Mouse (Mus musculus) midbrain, embryonic 16.5 days (tissue): Measurements from ENCODE around the gene Sgsm2. TPM values are rescaled to one million over a fixed set of nuclear protein-coding genes. Genes with fewer than 3 reads are reported as not detected.
A peak's percentile ranks its signal among the peaks of the same experiment; 100 is the strongest.

Source experiments
- ATAC-seq: fragments of 200-750 bp; cut with Nextera tagmentation; 2 replicates; pipeline ENCODE4 v1.8.0; 2017; ENCODE audit warnings: moderate TSS enrichment
- H3K27ac ChIP-seq: fragments of 300-500 bp; sonication (generic); 2 replicates; pipeline ENCODE4 v1.5.1; 2014; ENCODE audit warnings: mild to moderate bottlenecking, low read length, mixed read lengths
- H3K27me3 ChIP-seq: fragments of 300-500 bp; sonication (generic); 2 replicates; pipeline ENCODE4 v1.6.1; 2014; ENCODE audit warnings: low read depth, low read length, mixed read lengths; ENCODE audit not compliant: control insufficient read depth, insufficient read depth
- H3K36me3 ChIP-seq: fragments of 300-500 bp; sonication (generic); 2 replicates; pipeline ENCODE4 v1.6.1; 2014; ENCODE audit warnings: mild to moderate bottlenecking, low read length, moderate library complexity, mixed read lengths; ENCODE audit not compliant: control insufficient read depth, insufficient read depth
- H3K4me1 ChIP-seq: fragments of 300-500 bp; sonication (generic); 2 replicates; pipeline ENCODE4 v1.6.1; 2014; ENCODE audit warnings: mild to moderate bottlenecking, low read length, mixed read lengths; ENCODE audit not compliant: control insufficient read depth, insufficient read depth
- H3K4me2 ChIP-seq: fragments of 300-500 bp; sonication (generic); 2 replicates; pipeline ENCODE4 v1.6.1; 2014; ENCODE audit warnings: mild to moderate bottlenecking, low read length, mixed read lengths
- H3K4me3 ChIP-seq: fragments of 300-500 bp; sonication (generic); 2 replicates; pipeline ENCODE4 v1.5.1; 2014; ENCODE audit warnings: low read depth, mild to moderate bottlenecking, low read length, moderate library complexity, mixed read lengths
- H3K9ac ChIP-seq: fragments of 300-500 bp; sonication (generic); 2 replicates; pipeline ENCODE4 v1.6.1; 2014; ENCODE audit warnings: low read depth, low read length, mixed read lengths
- H3K9me3 ChIP-seq: fragments of 300-500 bp; sonication (generic); replicated peaks from 2 replicates; pipeline ENCODE4 v1.6.1; 2014; ENCODE audit warnings: mild to moderate bottlenecking, low read length, mixed read lengths; ENCODE audit not compliant: control insufficient read depth, poor library complexity, severe bottlenecking
- WGBS: fragments of 180-500 bp; shearing (Covaris S2); extraction: QIAGEN DNeasy Blood & Tissue Kit; methylation state at CpG from one replicate; pipeline ENCODE4 v1.1.7; 2014; 5-methylcytosine and 5-hydroxymethylcytosine counted together
- polyA plus RNA-seq: library from polyadenylated mRNA; unstranded; fragments of >200 nt; fragmentation: Nextera tagmentation; extraction: Ambion mirVana; gene quantifications from 2 replicates; pipeline ENCODE4 v1.2.1, GENCODE M21; 2015

Sgsm2 gene
- 30.3 and 31.8 TPM in 2 replicates for polyA plus RNA-seq

DNA sequence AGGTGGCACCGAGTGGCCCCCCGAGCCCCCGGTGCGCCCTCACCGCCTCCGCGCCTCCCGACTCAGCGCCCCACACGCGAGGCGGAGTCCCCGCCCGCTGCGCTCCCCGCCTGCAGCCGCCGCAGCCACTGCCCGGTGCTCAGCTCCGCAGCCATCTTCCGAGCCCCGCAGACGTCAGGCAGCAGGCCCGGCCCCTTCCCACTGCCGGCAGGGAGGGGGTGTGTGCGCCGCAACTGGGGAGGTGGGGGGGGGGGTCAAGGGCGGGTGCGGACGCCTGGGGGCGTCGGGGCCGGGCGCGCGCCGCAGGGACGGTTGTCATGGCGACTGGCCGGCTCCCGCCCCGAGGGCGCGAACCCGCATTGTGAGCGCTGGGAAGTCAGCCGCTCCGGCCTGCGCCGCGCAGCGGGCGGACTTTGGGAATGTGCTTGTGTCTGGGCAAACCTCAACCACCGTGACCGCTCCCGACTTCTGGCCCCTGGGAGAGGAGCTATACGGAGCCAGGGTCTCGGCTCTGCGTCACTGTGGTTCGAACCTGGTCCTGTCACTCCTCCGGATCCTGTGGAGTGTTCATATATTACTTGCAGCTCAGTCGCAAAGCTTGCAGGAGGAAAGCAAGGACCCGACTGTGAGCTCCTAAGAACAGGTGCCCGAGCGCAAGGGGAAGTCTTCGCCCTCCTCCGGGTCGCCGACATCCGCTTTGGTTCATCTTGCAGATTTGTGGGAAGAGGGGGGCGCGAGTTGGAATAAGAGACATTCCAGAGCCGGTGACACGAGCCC, at the start of gene Sgsm2:
Gene Sgsm2 (minus strand): TSS at position 160 of the 777 bp plus-strand sequence.
- Histone ChIP-seq H3K27ac (peak within 1 kb of the TSS; percentile 95), H3K4me1 (peaks cover 25% of the 10 kb centered on the region), H3K4me2 (peak within 1 kb of the TSS; percentile 93), H3K9ac (peak within 1 kb of the TSS; percentile 89), H3K36me3 (peaks cover 10% of the 10 kb centered on the region; the same call in 1 of the 2 replicates), H3K9me3 (no peaks in the 10 kb centered on the region), H3K27me3 (no peaks in the 10 kb centered on the region), H3K4me3 (peak within 1 kb of the TSS; percentile 91)
- ATAC-seq = peak; percentile 85
- whole genome bisulfite sequencing = under 1% methylated on average over 68 of the region's 74 CpGs

DNA sequence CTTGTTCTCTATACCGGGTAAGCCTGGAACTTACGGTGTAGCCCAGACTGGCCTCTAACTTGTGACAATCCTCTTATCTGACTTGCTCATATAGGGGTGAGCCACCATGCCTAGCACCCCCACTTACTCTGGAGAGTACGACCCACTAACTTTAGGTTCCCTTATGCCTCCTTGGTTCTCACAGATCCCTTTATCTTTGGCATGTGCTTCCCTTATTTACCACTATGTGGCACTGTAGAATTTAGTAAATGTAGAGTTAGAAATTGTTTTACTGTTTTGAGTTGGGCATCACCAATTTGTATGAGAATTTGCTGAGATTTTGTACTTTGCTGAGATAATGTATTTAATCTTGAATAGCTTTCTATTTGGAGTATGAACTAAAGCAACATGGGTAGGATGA, 49.5 kb upstream of the Sgsm2 start:
- H3K9me3 ChIP-seq = no peaks in the 10 kb centered on the region

GRCm38 (mm10) chr11:74930391-74930790, 33.5 kb upstream of the Sgsm2 start:
- no peak overlapping the region for H3K4me3 ChIP-seq
- no peak overlapping the region for H3K9ac ChIP-seq
- no peak overlapping the region for H3K4me2 ChIP-seq
- WGBS = 94% methylated on average over 7 of the region's 7 CpGs
- no peak for ATAC-seq
- H3K36me3 ChIP-seq = peaks cover 24% of the 10 kb centered on the region
- no peak overlapping the region for H3K27ac ChIP-seq
- H3K27me3 ChIP-seq = no peaks in the 10 kb centered on the region
- H3K4me1 ChIP-seq = peaks cover 12% of the 10 kb centered on the region
- no peaks in the 10 kb centered on the region for H3K9me3 ChIP-seq

More for the DNA sequence above, 49.5 kb upstream of the Sgsm2 start:
- Histone ChIP-seq H3K27ac (no peak overlapping the region), H3K4me1 (no peaks in the 10 kb centered on the region), H3K4me2 (no peak overlapping the region), H3K4me3 (no peak overlapping the region), H3K36me3 (peaks cover 15% of the 10 kb centered on the region; the same call in 1 of the 2 replicates), H3K27me3 (no peaks in the 10 kb centered on the region), H3K9ac (no peak overlapping the region)
- ATAC-seq = no peak
- 87% methylated on average over 3 of the region's 3 CpGs for WGBS

DNA sequence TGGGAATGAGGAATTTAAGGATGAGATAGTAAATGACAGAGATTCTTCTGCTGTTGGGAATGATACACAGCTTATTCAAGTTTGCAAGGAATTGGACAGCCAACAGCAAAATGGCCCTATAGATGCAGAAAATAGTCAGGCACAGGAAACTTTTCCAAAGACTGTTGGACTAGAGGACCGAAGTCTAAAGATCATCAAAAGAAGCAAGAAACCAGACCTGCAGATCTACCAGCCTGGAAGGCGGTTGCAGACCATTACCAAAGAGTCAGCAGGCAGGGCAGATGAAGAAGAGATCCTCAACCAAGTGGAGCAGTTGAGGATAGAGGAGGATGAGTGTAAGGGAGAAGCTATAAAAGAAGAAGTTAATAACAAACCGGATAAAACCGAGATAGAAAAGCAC, 32.3 kb upstream of the Sgsm2 start:
- H3K4me1 ChIP-seq = peaks cover 18% of the 10 kb centered on the region
- no peak overlapping the region for H3K4me2 ChIP-seq
- 95% methylated on average over 4 of the region's 4 CpGs for whole genome bisulfite sequencing
- H3K27ac ChIP-seq = no peak overlapping the region
- no peaks in the 10 kb centered on the region for H3K27me3 ChIP-seq
- no peak overlapping the region for H3K9ac ChIP-seq
- ATAC-seq = no peak
- H3K36me3 ChIP-seq = peaks cover 14% of the 10 kb centered on the region
- H3K9me3 ChIP-seq = no peaks in the 10 kb centered on the region
- no peak overlapping the region for H3K4me3 ChIP-seq

- no peak overlapping the region for H3K9ac ChIP-seq
- peaks cover 2% of the 10 kb centered on the region; the same call in 1 of the 2 replicates for H3K36me3 ChIP-seq
- H3K4me1 ChIP-seq = peaks cover 20% of the 10 kb centered on the region
- H3K27ac ChIP-seq = no peak overlapping the region
- H3K27me3 ChIP-seq = no peaks in the 10 kb centered on the region
- H3K4me3 ChIP-seq = no peak overlapping the region
- no peak for ATAC-seq
- H3K4me2 ChIP-seq = no peak overlapping the region
- WGBS = 86% methylated on average over 2 of the region's 2 CpGs
- no peaks in the 10 kb centered on the region for H3K9me3 ChIP-seq
Observed at GRCm38 (mm10) chr11:74927236-74927725, 30.4 kb upstream of the Sgsm2 start.

DNA sequence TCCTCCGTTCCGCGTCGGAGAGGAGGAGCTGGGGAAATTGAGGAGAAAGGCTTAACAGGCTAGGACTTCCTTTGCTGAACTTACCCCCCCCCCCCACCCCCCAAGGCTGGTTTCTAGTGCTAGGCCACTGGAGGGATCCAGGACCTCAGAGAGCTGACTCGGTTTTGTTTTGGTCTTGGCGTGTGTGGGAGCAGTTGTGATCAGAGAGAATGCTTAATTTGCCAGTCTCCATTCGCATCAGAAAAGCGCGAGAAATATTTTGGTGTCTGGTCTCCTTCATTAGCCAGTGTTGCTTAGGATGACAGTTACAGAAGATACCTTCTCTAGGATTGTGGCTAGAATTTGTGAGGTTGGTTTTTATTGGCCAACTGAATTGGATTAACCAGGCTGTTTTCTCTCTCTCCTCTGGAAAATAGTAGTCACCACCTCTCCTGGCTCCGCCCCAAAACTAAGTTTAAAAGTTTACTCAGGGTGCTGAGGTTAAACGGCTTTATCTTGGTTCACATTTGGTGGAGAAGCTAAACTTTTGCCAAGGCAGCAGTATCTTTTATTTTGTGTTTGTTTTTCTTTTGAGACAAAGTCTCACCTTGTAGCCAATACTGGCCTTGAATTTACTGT, 29.6 kb upstream of the Sgsm2 start:
- no peaks in the 10 kb centered on the region for H3K27me3 ChIP-seq
- H3K9ac ChIP-seq = peak overlapping the region; percentile 98
- no peak for ATAC-seq
- no peaks in the 10 kb centered on the region; the same call in 1 of the 2 replicates for H3K36me3 ChIP-seq
- no peaks in the 10 kb centered on the region for H3K9me3 ChIP-seq
- peaks cover 20% of the 10 kb centered on the region for H3K4me1 ChIP-seq
- peak overlapping the region; percentile 96 for H3K27ac ChIP-seq
- WGBS = 8% methylated on average over 11 of the region's 11 CpGs
- H3K4me3 ChIP-seq = peak overlapping the region; percentile 97
- peak overlapping the region; percentile 55 for H3K4me2 ChIP-seq

DNA sequence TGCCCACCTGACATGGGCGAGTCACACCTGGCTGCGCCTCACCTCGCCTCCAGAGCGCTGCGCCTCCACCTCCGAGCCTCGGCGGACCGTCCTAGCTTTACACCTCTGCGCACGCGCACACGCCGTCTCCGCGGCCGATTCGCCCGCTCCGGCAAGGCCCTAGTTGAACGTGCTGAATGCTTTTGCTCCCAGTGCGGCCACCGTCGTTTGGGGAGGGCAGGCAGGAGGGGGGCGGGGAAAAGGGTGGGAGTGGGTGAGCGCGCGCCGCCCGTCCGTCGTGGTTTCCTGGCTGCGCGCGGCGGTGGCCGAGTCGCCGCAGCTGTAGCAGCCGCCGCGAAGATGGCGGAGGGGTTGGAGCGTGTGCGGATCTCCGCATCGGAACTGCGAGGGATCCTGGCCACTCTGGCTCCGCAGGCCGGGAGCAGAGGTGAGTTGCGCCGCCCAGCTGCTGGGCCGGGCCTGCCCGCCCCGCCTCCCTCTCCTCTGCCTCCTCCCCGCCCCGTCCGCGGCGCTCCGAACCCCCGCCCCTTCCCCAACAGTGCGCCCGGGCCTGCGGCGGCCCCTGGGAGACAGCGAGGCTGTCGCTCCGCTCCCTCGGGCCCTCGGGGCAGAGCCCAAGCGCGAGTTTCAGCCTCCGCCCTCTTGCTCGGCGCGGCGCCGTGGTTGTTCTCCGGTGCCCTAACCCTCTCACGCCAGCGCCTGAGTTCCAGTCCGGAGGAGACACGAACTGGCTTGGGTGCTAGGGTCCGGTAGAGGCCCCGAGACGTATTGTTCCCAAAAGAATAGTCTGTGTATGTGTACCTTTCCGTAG, 28.9 kb upstream of the Sgsm2 start, which contains the start of the genes Smg6 and Srr:
Gene Smg6 (plus strand): TSS at position 247 of the 811 bp plus-strand sequence.
Gene Srr (minus strand): TSS at position 372 of the 811 bp plus-strand sequence.
- under 1% methylated on average over 77 of the region's 88 CpGs for WGBS
- H3K9me3 ChIP-seq = no peaks in the 10 kb centered on the region

GRCm38 (mm10) chr11:74924149-74924548, 27.3 kb upstream of the Sgsm2 start:
- Histone ChIP-seq H3K4me3 (no peak overlapping the region), H3K9me3 (no peaks in the 10 kb centered on the region), H3K9ac (no peak overlapping the region), H3K4me2 (no peak overlapping the region), H3K36me3 (peaks cover 3% of the 10 kb centered on the region; the same call in 1 of the 2 replicates), H3K27me3 (no peaks in the 10 kb centered on the region), H3K27ac (no peak overlapping the region), H3K4me1 (peaks cover 20% of the 10 kb centered on the region)
- WGBS = 59% methylated on average over 4 of the region's 4 CpGs
- ATAC-seq = no peak

More for the DNA sequence above, 28.9 kb upstream of the Sgsm2 start, which contains the start of the genes Smg6 and Srr:
- Histone ChIP-seq H3K27ac (peak within 1 kb of the TSS; percentile 96), H3K36me3 (no peaks in the 10 kb centered on the region; the same call in 1 of the 2 replicates), H3K9ac (peak within 1 kb of the TSS; percentile 98), H3K4me3 (peak within 1 kb of the TSS; percentile 97), H3K27me3 (no peaks in the 10 kb centered on the region), H3K4me1 (peaks cover 20% of the 10 kb centered on the region), H3K4me2 (peak within 1 kb of the TSS; percentile 74)
- ATAC-seq = peak; percentile 94
